Mouse (Mus musculus) spleen, postnatal 36 days (tissue): ENCODE results near the gene Clca3b.
"Not testable (repeated sequence)": the region's sequence is repeated elsewhere in the genome, so short reads cannot be mapped to it uniquely, and the experiment has no call there.

Experiments used
- DNase-seq, 2 experiments: peaks; one replicate each; pipeline ENCODE4 v3.0.0; 2022; ENCODE audit warnings: low spot score in 2 of 2, mixed read lengths in 1 of 2

The Clca3b gene

GRCm38 (mm10) chr3:144849014-144849556 lies at the start of gene Clca3b:
TSS of gene Clca3b (minus strand) at chr3:144849357.
- DNase-seq: not testable (repeated sequence)

GRCm38 (mm10) chr3:144897042-144897678 lies 48.0 kb upstream of the Clca3b start:
- no peak for DNase-seq

DNA sequence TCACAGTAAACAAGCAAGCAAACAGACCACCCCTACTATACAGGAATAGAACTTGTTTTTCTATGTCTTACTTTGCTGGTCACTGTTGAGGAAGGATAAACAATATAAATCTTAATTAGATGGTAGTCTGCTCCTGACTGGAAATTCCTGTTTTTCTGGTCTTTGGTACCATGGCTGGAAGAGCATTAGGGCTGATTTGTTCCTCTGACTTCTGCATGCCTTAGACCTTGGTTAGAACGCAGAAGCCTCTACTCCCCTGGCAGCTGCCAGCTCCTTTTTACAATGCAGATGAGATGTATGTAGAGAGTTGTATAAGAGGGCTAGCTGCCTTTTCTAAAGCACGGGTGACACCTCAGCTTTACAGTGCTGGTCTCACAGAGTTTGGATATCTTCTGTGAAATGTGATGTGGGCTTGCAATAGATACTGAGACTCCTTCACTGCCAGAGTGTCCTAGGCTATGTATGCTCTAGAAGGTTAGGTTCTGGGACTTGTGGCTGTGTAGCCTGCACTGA lies 41.1 kb upstream of the Clca3b start:
- DNase-seq: no peak

- no peak for DNase-seq
Measured at GRCm38 (mm10) chr3:144886957-144887356, 37.8 kb upstream of the Clca3b start.

GRCm38 (mm10) chr3:144872012-144872411 lies 22.9 kb upstream of the Clca3b start:
- DNase-seq: not testable (repeated sequence)

GRCm38 (mm10) chr3:144849584-144849983 lies 427 bp upstream of the Clca3b start:
- no peak for DNase-seq

- DNase-seq: no peak
Measured at GRCm38 (mm10) chr3:144827257-144827656, 21.9 kb downstream of the Clca3b start.

GRCm38 (mm10) chr3:144825151-144825550 lies 24.0 kb downstream of the Clca3b start:
- DNase-seq: peak; percentile 15 to 39

DNA sequence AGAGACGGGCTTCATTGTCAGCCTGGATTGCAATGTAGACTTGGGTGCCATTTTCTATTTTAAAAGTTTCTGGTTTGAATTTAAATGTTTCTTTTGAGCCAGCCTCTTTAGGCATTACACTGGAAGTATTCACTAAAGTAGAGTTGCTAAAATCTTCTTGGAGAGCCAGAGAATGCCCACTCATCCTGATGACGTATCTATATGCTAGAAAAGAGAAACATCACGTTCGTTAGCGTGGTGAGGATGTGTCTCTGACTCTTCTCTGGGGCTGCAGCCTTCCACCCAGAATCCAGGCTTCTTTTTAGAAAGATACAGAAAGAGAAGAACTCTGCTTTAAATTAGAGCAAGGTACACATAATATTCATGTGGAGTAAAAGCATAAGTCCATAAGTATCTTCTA lies 25.8 kb downstream of the Clca3b start:
- DNase-seq: no peak

GRCm38 (mm10) chr3:144820632-144821031 lies 28.5 kb downstream of the Clca3b start:
- DNase-seq: no peak

DNA sequence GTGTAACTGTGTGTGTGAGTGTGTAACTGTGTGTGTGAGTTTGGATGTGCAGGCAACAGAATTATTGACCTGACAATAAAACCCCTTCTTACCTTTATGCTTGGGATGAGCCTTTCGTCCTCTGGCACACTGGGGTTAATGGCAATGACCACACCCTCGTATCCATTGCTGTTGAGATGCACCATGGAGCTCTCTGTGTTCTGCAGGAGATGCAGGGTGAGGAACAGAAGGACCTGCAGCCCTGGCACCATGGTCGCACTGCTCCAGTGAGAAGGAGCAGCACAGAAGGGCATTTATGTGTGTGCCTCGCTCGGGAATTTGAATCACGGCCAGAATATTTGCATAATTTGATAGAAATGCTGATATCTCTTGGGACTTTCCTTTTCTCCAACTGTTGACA lies 29.9 kb downstream of the Clca3b start, which contains the start of gene Clca3a2:
Gene Clca3a2, minus strand, starts transcription at position 276 of the 400 bp plus-strand sequence.
- not testable (repeated sequence) for DNase-seq

- DNase-seq: not testable (repeated sequence)
Measured at GRCm38 (mm10) chr3:144813336-144813735, 35.8 kb downstream of the Clca3b start.

GRCm38 (mm10) chr3:144811821-144812220 lies 37.3 kb downstream of the Clca3b start:
- no peak for DNase-seq

DNA sequence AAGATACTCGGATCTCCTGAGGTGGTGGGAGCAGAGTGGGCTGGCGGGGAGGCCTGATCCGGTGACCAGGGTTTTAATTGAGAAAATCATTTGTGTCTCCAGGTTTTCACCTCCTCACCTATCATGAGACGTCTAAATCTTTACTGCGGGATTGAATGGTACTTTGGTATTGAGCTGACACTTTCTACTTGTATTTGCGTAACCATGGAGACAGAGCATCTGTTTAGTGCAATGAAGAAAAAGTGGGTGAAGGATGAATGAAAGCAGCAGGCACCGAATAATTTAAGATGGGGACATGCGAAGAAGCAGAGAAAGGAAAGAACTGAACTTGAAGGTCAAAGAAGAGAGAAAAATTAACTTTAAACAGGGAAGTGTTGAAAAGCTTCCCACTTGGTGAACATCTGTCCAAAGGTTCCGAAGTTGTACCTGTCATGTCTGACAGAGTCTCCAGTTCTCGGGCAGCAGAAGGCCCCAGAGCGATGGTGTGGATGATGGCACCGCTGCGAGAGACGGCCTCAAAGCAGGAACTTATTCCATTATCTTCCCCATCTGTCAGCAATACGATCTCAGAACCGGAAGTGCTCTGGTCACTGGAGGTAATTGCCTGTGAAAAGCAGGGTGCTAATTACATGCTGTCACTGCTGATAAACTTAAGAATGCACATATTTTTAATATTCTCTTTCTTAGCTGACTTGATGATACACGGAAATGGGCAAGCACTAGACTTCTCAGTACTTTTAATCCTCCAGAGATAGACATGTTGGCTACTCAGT lies 40.8 kb downstream of the Clca3b start:
- DNase-seq: not testable (repeated sequence)

DNA sequence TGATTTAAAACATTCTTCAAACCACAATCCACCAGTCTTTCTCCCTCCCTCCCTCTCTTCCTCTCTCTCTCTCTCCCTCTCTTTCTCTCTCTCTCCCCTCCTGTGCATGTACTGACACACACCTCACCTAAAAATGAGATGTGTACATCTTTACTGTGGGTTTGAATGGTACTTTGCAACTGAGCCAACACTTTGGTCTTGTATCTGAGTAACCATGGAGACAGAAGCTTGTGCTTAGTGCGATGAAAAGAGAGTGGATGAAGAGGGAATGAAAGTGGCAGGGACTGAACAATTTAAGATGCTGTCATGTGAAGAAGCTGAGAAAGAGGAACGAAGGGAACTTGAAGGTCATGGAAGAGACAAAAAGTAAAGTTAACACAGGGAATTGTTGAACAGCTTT lies 42.5 kb downstream of the Clca3b start:
- DNase-seq: not testable (repeated sequence)

DNA sequence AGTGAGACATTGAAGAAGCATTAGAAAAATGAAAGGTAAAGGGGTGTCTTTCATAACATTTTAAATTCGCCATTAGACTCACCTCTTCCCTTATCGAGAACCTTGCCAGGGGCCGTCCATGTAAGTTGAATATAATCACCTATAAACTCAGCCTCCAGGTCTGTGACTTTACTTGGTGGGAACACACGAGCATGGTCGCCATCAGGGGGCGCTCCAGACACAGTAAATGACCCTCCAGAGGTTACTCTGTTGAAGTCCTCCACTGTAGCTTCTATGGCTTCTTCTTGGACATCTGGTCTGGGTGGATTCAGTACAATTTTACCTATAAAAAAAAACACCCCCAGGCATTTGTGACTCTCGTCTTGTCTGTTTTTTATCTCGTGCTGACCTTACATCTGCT lies 47.3 kb downstream of the Clca3b start:
- DNase-seq: no peak

DNA sequence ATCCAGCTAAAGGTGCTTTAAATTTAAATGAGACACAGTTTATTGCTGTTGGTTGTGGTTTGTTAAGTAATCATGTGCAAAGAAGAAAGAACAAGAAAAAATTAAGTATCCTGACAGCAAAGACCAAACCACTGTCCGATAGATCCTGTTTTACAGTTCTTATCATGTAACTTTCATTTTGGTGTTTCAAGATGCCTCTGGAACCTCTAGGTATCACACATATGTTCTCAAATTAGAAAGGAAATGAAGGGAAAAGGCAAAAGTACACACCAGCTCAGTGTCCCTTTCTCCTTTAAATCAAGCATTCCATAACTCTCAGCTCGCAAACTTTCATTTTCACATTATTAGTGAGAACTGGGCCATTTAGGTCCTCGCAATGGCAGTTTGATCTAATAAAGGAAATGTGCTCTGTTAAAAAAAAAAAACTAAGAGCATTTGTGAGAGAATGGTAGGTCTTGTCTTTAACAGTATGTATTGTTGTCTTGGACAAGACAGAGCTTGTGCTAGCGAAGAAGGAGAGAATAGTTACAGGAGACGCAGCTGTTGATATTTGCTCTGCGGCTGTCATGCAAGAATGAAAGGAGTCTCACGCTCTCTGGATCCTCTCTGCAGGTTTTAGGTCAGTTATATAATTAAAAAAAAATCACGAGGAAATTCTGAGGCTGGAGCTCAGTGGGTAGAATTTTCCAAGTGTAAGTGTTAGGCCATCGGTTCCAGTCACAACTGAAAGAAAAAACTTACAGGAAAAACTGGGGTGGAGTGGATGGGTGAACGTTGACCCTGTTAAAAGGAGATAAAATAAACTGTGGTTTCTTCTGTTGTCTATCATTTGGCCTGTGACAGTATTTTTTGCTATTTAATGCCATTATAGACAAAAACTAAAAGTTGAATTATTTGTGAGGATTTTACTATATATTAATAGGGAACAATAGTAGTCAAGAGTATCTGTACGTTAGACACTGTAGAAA lies 63.7 kb downstream of the Clca3b start:
- no peak for DNase-seq
